Mouse (Mus musculus) midbrain, postnatal 0 days (tissue): ENCODE results near the gene Vangl2. TPM values are rescaled to one million over a fixed set of nuclear protein-coding genes. Genes with fewer than 3 reads are reported as not detected.

Source experiments
- ATAC-seq: fragments of 200-750 bp; cut with Nextera tagmentation; 2 replicates; pipeline ENCODE4 v1.8.0; 2017; ENCODE audit warnings: moderate number of reproducible peaks, mild to moderate bottlenecking, moderate TSS enrichment, moderate library complexity; ENCODE audit not compliant: low FRiP score
- DNase-seq: peaks from one replicate; pipeline ENCODE4 v3.0.0-alpha.2; 2015; ENCODE audit warnings: low spot score
- H3K27ac ChIP-seq: fragments of 300-500 bp; sonication (generic); 2 replicates; pipeline ENCODE4 v1.5.1; 2014; ENCODE audit warnings: low read depth, mild to moderate bottlenecking, low read length, mixed read lengths
- H3K27me3 ChIP-seq: fragments of 300-500 bp; sonication (generic); 2 replicates; pipeline ENCODE4 v1.6.1; 2014; ENCODE audit warnings: low read length, control low read depth, mixed read lengths; ENCODE audit not compliant: insufficient read depth
- H3K36me3 ChIP-seq: fragments of 300-500 bp; sonication (generic); 2 replicates; pipeline ENCODE4 v1.6.1; 2014; ENCODE audit warnings: low read length, control low read depth, mixed read lengths; ENCODE audit not compliant: insufficient read depth
- H3K4me1 ChIP-seq: fragments of 300-500 bp; sonication (generic); 2 replicates; pipeline ENCODE4 v1.6.1; 2014; ENCODE audit warnings: mild to moderate bottlenecking, control low read depth, antibody characterized with exemption, low read length, mixed read lengths; ENCODE audit not compliant: insufficient read depth
- H3K4me2 ChIP-seq: fragments of 300-500 bp; sonication (generic); 2 replicates; pipeline ENCODE4 v1.6.1; 2014; ENCODE audit warnings: low read depth, mild to moderate bottlenecking, low read length, mixed read lengths; ENCODE audit not compliant: poor library complexity, severe bottlenecking
- H3K4me3 ChIP-seq: fragments of 300-500 bp; sonication (generic); 2 replicates; pipeline ENCODE4 v1.5.1; 2014; ENCODE audit warnings: low read depth, mild to moderate bottlenecking, low read length, moderate library complexity
- H3K9ac ChIP-seq: fragments of 300-500 bp; sonication (generic); replicated peaks from 2 replicates; pipeline ENCODE4 v1.6.1; 2014; ENCODE audit warnings: mild to moderate bottlenecking, low read length, moderate library complexity, mixed read lengths; ENCODE audit not compliant: poor library complexity, severe bottlenecking
- H3K9me3 ChIP-seq: fragments of 300-500 bp; sonication (generic); 2 replicates; pipeline ENCODE4 v1.6.1; 2016; ENCODE audit warnings: low read length, control low read depth
- CTCF ChIP-seq: IDR thresholded peaks from 2 replicates; pipeline ENCODE4 v1.5.1; 2016; ENCODE audit warnings: antibody characterized with exemption, mild to moderate bottlenecking
- WGBS: fragments of 180-500 bp; shearing (Covaris S2); extraction: QIAGEN DNeasy Blood & Tissue Kit; methylation state at CpG from one replicate; pipeline ENCODE4 v1.1.7; 2014; 5-methylcytosine and 5-hydroxymethylcytosine counted together
- polyA plus RNA-seq: library from polyadenylated mRNA; unstranded; fragments of >200 nt; fragmentation: Nextera tagmentation; extraction: Ambion mirVana; gene quantifications from 2 replicates; pipeline ENCODE4 v1.2.1, GENCODE M21; 2015
- total RNA-seq: library from RNA; depleted of rRNA; stranded (reverse); fragments of >200 nt; gene quantifications from 2 replicates; pipeline ENCODE4 v1.2.3, GENCODE M21; 2014

Vangl2 gene
- total and polyA plus RNA-seq, 2 experiments from 2014 or later, result 44.2 to 85.8 TPM

DNA sequence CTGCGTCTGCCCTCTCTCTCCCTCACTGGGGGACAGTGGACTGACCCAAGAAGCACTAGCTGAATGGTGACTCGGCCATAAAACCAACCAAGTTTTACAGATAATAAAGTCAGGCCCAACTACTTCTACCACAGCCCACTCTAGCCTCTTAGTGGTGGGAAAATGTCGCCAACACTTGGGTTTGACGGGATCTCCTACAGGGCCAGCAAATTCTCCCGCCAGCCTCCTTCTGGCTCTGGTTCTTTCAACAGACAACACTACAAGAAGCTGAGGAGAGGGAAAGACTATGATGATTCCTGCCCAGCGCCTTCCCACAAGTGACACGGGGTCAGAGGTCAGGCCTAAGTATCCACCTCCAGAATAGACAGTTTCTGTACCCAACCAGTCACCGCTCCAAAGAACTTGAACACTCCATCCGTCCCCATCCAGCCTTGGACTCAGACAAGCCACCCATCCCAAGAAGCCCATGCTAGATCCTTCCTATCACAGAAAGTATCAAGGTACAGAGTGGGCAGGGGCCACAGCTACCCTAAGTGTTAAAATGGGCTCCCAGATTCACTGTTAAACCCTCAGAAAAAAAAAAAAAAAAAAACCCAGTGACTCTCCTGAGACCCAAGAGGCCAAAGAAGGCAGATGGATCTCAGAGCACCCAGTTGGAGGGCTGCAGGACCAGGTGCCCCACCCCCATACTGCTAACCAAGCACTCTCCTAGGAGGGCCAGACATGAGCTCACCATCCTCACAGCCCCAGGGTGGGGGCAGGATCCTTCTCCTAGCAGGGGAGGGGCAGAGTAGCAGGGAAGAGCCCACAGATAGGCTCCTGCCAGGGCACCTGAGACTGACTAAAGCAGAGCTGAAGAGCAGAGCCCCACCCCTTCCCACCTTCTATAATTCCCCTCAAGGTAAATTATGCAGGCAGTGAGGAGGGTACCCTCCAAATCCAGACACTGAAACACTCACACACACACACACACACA is 9.6 kb downstream of the Vangl2 start:
- Histone ChIP-seq H3K36me3 (no peaks in the 10 kb centered on the region), H3K4me1 (peaks cover 42% of the 10 kb centered on the region), H3K27ac (peak overlapping the region; percentile 43; the same call in 1 of the 2 replicates), H3K9me3 (no peaks in the 10 kb centered on the region), H3K9ac (no peak overlapping the region), H3K4me2 (no peak overlapping the region), H3K27me3 (no peaks in the 10 kb centered on the region), H3K4me3 (no peak overlapping the region)
- WGBS, result 57% methylated on average over 9 of the region's 9 CpGs
- DNase-seq (no peak), ATAC-seq (no peak)
- no peak for TF ChIP-seq CTCF

GRCm38 (mm10) chr1:172017517-172018070 is 10.7 kb downstream of the Vangl2 start:
- Histone ChIP-seq H3K27ac (peak overlapping the region; percentile 70), H3K9me3 (no peaks in the 10 kb centered on the region), H3K4me1 (peaks cover 42% of the 10 kb centered on the region), H3K4me3 (no peak overlapping the region), H3K9ac (0 out of 2 replicates have a peak overlapping the region, but pooled peaks have one; percentile 36), H3K27me3 (no peaks in the 10 kb centered on the region), H3K36me3 (0 out of 2 replicates have a peak, but pooled peaks cover 2% of the 10 kb centered on the region), H3K4me2 (peak overlapping the region; percentile 3; the same call in 1 of the 2 replicates)
- ATAC-seq (no peak; the same call in 1 of the 2 replicates), DNase-seq (no peak)
- WGBS, result 50% methylated on average over 6 of the region's 6 CpGs
- TF ChIP-seq CTCF, result no peak

- 0 out of 2 replicates have a peak overlapping the region, but pooled peaks have one; percentile 44 for H3K9ac ChIP-seq
- DNase-seq, result peak; percentile 84
- H3K9me3 ChIP-seq, result no peaks in the 10 kb centered on the region
- ATAC-seq, result peak; percentile 57
- peak overlapping the region; percentile 70 for H3K27ac ChIP-seq
- H3K4me1 ChIP-seq, result peaks cover 37% of the 10 kb centered on the region
- H3K27me3 ChIP-seq, result no peaks in the 10 kb centered on the region
- H3K36me3 ChIP-seq, result 0 out of 2 replicates have a peak, but pooled peaks cover 6% of the 10 kb centered on the region
- H3K4me2 ChIP-seq, result peak overlapping the region; percentile 3
- no peak for TF ChIP-seq CTCF
- H3K4me3 ChIP-seq, result no peak overlapping the region
- WGBS, result 12% methylated on average over 6 of the region's 6 CpGs
Observed at GRCm38 (mm10) chr1:172016660-172017516, 11.4 kb downstream of the Vangl2 start.

DNA sequence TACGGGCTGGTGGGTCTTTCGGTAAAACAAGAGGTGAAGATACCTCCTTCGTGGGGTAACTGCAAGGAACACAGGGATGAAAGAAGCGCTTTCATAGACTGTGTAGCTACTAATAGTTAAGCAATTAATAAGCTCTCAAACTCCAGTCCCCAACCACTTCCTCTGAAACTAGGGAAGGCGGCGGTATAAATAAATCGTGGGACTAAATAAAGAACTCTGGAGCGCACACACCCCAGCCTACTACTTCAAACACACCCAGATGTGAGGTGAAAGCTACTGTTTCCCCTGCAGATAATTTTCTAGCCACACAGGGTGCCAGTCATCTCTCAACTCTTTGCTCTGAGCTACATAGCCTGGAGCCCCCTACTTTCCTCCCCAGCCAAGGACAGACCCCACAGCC is 12.2 kb downstream of the Vangl2 start:
- TF ChIP-seq CTCF, result no peak
- H3K36me3 ChIP-seq, result peaks cover 13% of the 10 kb centered on the region
- H3K4me1 ChIP-seq, result peaks cover 37% of the 10 kb centered on the region
- ATAC-seq, result no peak
- 40% methylated on average over 8 of the region's 8 CpGs for WGBS
- H3K4me2 ChIP-seq, result peak overlapping the region; percentile 12
- peak overlapping the region; percentile 48; the same call in 1 of the 2 replicates for H3K27ac ChIP-seq
- no peak for DNase-seq
- no peak overlapping the region for H3K4me3 ChIP-seq
- H3K9ac ChIP-seq, result no peak overlapping the region
- no peaks in the 10 kb centered on the region for H3K9me3 ChIP-seq
- no peaks in the 10 kb centered on the region for H3K27me3 ChIP-seq

GRCm38 (mm10) chr1:172015312-172015939 is 12.8 kb downstream of the Vangl2 start:
- peak overlapping the region; percentile 12 for H3K4me2 ChIP-seq
- H3K4me1 ChIP-seq, result peaks cover 37% of the 10 kb centered on the region
- no peak for TF ChIP-seq CTCF
- DNase-seq (no peak), ATAC-seq (no peak)
- no peak overlapping the region for H3K9ac ChIP-seq
- WGBS, result 25% methylated on average over 9 of the region's 9 CpGs
- H3K27ac ChIP-seq, result no peak overlapping the region
- H3K9me3 ChIP-seq, result no peaks in the 10 kb centered on the region
- no peaks in the 10 kb centered on the region for H3K27me3 ChIP-seq
- peaks cover 19% of the 10 kb centered on the region for H3K36me3 ChIP-seq
- H3K4me3 ChIP-seq, result no peak overlapping the region
